Mouse (Mus musculus) embryonic facial prominence, embryonic 11.5 days (tissue): ENCODE data around the gene Slc35c1. TPM values are rescaled to one million over a fixed set of nuclear protein-coding genes. Genes with fewer than 3 reads are reported as not detected.

ENCODE experiments used
- ATAC-seq: fragments of 200-750 bp; cut with Nextera tagmentation; replicated peaks from 2 replicates; pipeline ENCODE4 v1.8.0; 2017; ENCODE audit warnings: low read depth; ENCODE audit not compliant: insufficient number of reproducible peaks, low FRiP score, low TSS enrichment
- DNase-seq: peaks from one replicate; pipeline ENCODE4 v3.0.0-alpha.2; 2015; ENCODE audit warnings: low spot score
- H3K27ac ChIP-seq: fragments of 300-500 bp; sonication (generic); replicated peaks from 2 replicates; pipeline ENCODE4 v1.5.1; 2014; ENCODE audit warnings: mild to moderate bottlenecking, low read depth, low read length, control low read depth
- H3K27me3 ChIP-seq: fragments of 300-500 bp; sonication (generic); 2 replicates; pipeline ENCODE4 v1.6.1; 2014; ENCODE audit warnings: mild to moderate bottlenecking, low read length, moderate library complexity, mixed read lengths; ENCODE audit not compliant: control insufficient read depth, insufficient read depth
- H3K36me3 ChIP-seq: fragments of 300-500 bp; sonication (generic); replicated peaks from 2 replicates; pipeline ENCODE4 v1.6.1; 2014; ENCODE audit warnings: low read depth, mild to moderate bottlenecking, low read length, moderate library complexity, mixed read lengths; ENCODE audit not compliant: control insufficient read depth, insufficient read depth
- H3K4me1 ChIP-seq: fragments of 300-500 bp; sonication (generic); 2 replicates; pipeline ENCODE4 v1.6.1; 2014; ENCODE audit warnings: low read length, mixed read lengths; ENCODE audit not compliant: control insufficient read depth, insufficient read depth
- H3K4me2 ChIP-seq: fragments of 300-500 bp; sonication (generic); 2 replicates; pipeline ENCODE4 v1.6.1; 2014; ENCODE audit warnings: low read depth, mild to moderate bottlenecking, control low read depth, low read length, moderate library complexity
- H3K4me3 ChIP-seq: fragments of 300-500 bp; sonication (generic); 2 replicates; pipeline ENCODE4 v1.5.1; 2014; ENCODE audit warnings: low read depth, low read length, control low read depth
- H3K9ac ChIP-seq: fragments of 300-500 bp; sonication (generic); replicated peaks from 2 replicates; pipeline ENCODE4 v1.6.1; 2014; ENCODE audit warnings: mild to moderate bottlenecking, control low read depth, low read length
- H3K9me3 ChIP-seq: fragments of 300-500 bp; sonication (generic); replicated peaks from 2 replicates; pipeline ENCODE4 v1.6.1; 2016; ENCODE audit warnings: mild to moderate bottlenecking, low read length, inconsistent platforms, mixed read lengths; ENCODE audit not compliant: control insufficient read depth
- WGBS: fragments of 180-500 bp; shearing (Covaris S2); extraction: QIAGEN DNeasy Blood & Tissue Kit; methylation state at CpG from one replicate; pipeline ENCODE4 v1.1.7; 2014; 5-methylcytosine and 5-hydroxymethylcytosine counted together
- polyA plus RNA-seq: library from polyadenylated mRNA; unstranded; fragments of >200 nt; fragmentation: Nextera tagmentation; extraction: Ambion mirVana; gene quantifications from 2 replicates; pipeline ENCODE4 v1.2.1, GENCODE M21; 2014

The Slc35c1 gene
- polyA plus RNA-seq, 1 experiment from 2014 or later, result 6.1 TPM

GRCm38 (mm10) chr2:92454166-92454565 lies 6.2 kb downstream of the Slc35c1 start:
- no peak overlapping the region for H3K27ac ChIP-seq
- no peaks in the 10 kb centered on the region for H3K9me3 ChIP-seq
- H3K4me1 ChIP-seq, result peaks cover 6% of the 10 kb centered on the region; the same call in 1 of the 2 replicates
- no peak overlapping the region for H3K9ac ChIP-seq
- no peaks in the 10 kb centered on the region; the same call in 1 of the 2 replicates for H3K36me3 ChIP-seq
- ATAC-seq (no peak), DNase-seq (no peak)
- 91% methylated on average over 11 of the region's 11 CpGs for WGBS
- H3K4me2 ChIP-seq, result no peak overlapping the region
- no peaks in the 10 kb centered on the region for H3K27me3 ChIP-seq
- no peak overlapping the region for H3K4me3 ChIP-seq

DNA sequence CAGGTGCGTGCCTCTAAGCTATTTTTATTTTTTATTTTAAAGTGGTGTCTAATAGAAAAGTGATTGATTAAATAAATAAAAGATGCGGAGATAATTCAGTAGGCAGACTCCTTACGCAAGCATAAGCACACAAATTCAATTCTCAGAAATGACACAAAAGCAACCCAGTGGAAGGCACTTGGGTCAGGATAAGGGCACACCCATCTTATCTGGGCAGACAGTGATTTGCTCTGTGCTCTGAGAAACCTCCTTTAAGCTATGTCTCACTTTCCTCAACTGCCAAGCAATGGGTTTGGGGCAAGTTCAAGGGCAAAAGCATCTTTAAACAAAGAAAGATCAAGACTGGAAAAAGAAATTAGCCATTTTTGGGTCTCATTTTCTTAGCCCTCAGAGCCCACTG lies 9.2 kb downstream of the Slc35c1 start:
- H3K4me3 ChIP-seq, result no peak overlapping the region
- WGBS, result 90% methylated on average over 3 of the region's 3 CpGs
- no peak for DNase-seq

DNA sequence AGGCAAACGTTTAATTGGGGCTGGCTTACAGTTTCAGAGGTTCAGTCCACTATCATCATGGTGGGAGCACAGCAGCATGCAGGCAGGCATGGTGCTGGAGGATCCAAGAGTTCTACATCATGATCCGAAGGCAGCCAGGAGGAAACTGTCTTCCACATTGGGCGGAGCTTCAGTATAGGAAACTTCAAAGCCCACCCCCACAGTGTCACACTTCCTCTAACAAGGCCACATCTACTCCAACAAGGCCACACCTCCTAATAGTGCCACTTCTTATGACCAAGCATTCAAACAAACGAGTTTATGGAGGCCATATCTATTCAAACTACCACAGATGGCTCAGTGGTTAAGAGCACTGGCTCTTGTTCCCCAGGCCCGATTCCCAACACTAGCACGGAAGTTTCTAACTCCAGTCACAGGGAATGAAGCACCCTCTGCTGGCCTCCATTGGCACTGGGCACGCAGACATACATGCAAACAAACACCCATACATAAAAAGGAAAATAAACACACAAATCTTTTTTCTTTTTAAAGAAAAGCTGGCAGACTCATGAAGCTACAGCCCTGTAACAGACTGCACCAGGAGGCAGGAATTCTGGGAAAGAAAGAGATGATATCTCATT lies 13.1 kb downstream of the Slc35c1 start:
- no peak for DNase-seq
- ATAC-seq, result no peak
- H3K27ac ChIP-seq, result no peak overlapping the region
- H3K9ac ChIP-seq, result no peak overlapping the region
- no peak overlapping the region for H3K4me3 ChIP-seq
- H3K9me3 ChIP-seq, result no peaks in the 10 kb centered on the region
- H3K27me3 ChIP-seq, result no peaks in the 10 kb centered on the region
- H3K4me1 ChIP-seq, result no peaks in the 10 kb centered on the region
- 71% methylated on average over 7 of the region's 7 CpGs for WGBS
- H3K36me3 ChIP-seq, result no peaks in the 10 kb centered on the region
- no peak overlapping the region for H3K4me2 ChIP-seq

More for the DNA sequence above, 9.2 kb downstream of the Slc35c1 start:
- H3K27me3 ChIP-seq, result no peaks in the 10 kb centered on the region
- no peak overlapping the region for H3K4me2 ChIP-seq
- H3K27ac ChIP-seq, result no peak overlapping the region
- H3K9ac ChIP-seq, result no peak overlapping the region
- no peaks in the 10 kb centered on the region for H3K4me1 ChIP-seq
- no peak for ATAC-seq
- H3K36me3 ChIP-seq, result no peaks in the 10 kb centered on the region; the same call in 1 of the 2 replicates
- H3K9me3 ChIP-seq, result no peaks in the 10 kb centered on the region

GRCm38 (mm10) chr2:92446656-92447055 lies 13.7 kb downstream of the Slc35c1 start:
- 81% methylated on average over 8 of the region's 8 CpGs for whole genome bisulfite sequencing
- ATAC-seq, result no peak
- no peaks in the 10 kb centered on the region for H3K4me1 ChIP-seq
- H3K4me3 ChIP-seq, result no peak overlapping the region
- no peak overlapping the region for H3K4me2 ChIP-seq
- no peaks in the 10 kb centered on the region for H3K27me3 ChIP-seq
- no peak overlapping the region for H3K9ac ChIP-seq
- H3K27ac ChIP-seq, result no peak overlapping the region
- H3K9me3 ChIP-seq, result no peaks in the 10 kb centered on the region
- H3K36me3 ChIP-seq, result no peaks in the 10 kb centered on the region
- no peak for DNase-seq

GRCm38 (mm10) chr2:92445890-92446289 lies 14.4 kb downstream of the Slc35c1 start:
- WGBS, result 42% methylated on average over 9 of the region's 9 CpGs
- ATAC-seq (no peak), DNase-seq (no peak)
- Histone ChIP-seq H3K27ac (no peak overlapping the region), H3K36me3 (no peaks in the 10 kb centered on the region), H3K9ac (no peak overlapping the region), H3K4me2 (no peak overlapping the region), H3K9me3 (no peaks in the 10 kb centered on the region), H3K4me1 (no peaks in the 10 kb centered on the region), H3K4me3 (no peak overlapping the region), H3K27me3 (no peaks in the 10 kb centered on the region)

DNA sequence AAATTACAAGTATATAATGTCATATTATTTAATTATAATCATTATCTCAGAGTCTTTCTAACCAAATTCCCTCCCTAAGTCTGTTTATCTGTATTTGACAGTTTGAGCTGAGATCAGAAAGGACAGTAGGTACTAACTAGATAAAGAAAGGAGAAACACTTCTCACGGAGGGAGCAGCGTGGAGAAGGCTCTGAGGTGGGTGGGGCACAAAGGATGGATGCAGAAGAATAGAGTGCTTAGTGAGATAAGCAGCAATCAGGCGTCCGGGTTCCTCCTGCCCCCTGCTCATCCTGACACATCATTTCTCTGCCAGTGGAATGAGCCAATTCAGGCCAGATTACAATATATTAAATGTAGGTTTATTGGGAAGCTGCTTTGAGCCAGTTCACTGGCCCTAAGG lies 16.0 kb downstream of the Slc35c1 start:
- Histone ChIP-seq H3K4me2 (no peak overlapping the region), H3K27ac (no peak overlapping the region), H3K4me1 (no peaks in the 10 kb centered on the region), H3K27me3 (no peaks in the 10 kb centered on the region), H3K9ac (no peak overlapping the region), H3K9me3 (no peaks in the 10 kb centered on the region), H3K36me3 (no peaks in the 10 kb centered on the region), H3K4me3 (no peak overlapping the region)
- no peak for ATAC-seq
- WGBS, result 55% methylated on average over 4 of the region's 4 CpGs
- DNase-seq, result no peak

DNA sequence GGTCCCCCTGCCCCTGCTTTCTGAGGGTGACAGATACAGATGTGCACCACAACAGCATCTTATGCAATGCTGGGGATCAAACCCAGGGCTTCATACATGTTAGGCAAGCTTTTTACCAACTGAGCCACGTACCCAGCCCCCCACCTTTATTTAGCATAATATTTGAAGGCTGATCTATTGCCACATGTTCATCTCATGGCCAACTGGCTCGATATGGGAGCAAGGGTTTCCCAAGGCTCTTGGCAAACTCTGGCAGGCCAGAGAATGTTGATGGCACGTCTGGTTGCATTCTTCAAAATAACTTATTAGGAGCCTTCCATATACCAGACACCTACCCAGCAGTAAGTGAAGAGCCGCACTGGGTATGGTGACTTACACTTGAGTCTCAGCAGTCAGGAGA lies 17.0 kb downstream of the Slc35c1 start:
- Histone ChIP-seq H3K9ac (no peak overlapping the region), H3K4me3 (no peak overlapping the region), H3K27me3 (no peaks in the 10 kb centered on the region), H3K9me3 (no peaks in the 10 kb centered on the region), H3K4me1 (no peaks in the 10 kb centered on the region), H3K4me2 (no peak overlapping the region), H3K27ac (no peak overlapping the region), H3K36me3 (no peaks in the 10 kb centered on the region)
- no peak for ATAC-seq
- 70% methylated on average over 4 of the region's 4 CpGs for WGBS
- DNase-seq, result no peak

DNA sequence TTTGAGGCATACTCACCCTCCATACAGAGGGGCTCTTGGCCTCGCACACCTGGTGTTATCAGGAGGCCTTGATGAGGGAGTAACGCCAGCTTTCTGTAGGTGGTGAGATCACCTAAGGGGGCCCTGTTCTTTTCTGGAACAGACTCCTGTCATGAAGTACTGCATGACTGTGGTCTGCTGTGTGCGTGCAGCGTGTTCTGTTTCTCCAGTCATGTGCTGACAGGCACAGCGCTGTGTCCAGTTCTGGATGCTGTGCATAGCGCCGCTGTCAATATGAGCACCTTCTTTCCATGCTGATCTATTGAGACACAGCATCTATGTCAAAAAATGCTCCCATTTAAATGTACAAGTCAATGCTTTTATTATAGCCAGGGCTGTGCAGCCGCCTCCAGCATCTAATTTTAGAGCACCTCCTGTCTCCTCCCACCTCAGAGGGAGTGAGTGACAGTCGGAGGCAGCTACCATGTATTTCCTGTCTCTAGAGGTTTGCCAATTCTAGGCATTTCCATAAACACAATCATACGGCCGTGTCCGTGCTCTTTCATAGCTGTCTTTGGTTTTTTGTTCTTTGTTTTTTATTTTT lies 17.8 kb downstream of the Slc35c1 start:
- no peaks in the 10 kb centered on the region for H3K36me3 ChIP-seq

More for the DNA sequence above, 17.8 kb downstream of the Slc35c1 start:
- Histone ChIP-seq H3K27ac (no peak overlapping the region), H3K4me1 (no peaks in the 10 kb centered on the region), H3K4me3 (no peak overlapping the region), H3K4me2 (no peak overlapping the region), H3K9ac (no peak overlapping the region), H3K9me3 (no peaks in the 10 kb centered on the region), H3K27me3 (no peaks in the 10 kb centered on the region)
- DNase-seq (no peak), ATAC-seq (no peak)
- WGBS, result 75% methylated on average over 12 of the region's 12 CpGs
